Mouse (Mus musculus): Measurements from ENCODE around the gene Rbm25. TPM values are rescaled to one million over a fixed set of nuclear protein-coding genes. Genes with fewer than 3 reads are reported as not detected.
"Not testable (repeated sequence)": the region's sequence is repeated elsewhere in the genome, so short reads cannot be mapped to it uniquely, and the experiment has no call there.

The Rbm25 gene
- 100 to 1,000 TPM; 109 to 127 TPM for total RNA-seq (2021)
- long read RNA-seq, experiment 1, full-length matches to known transcripts: 37 of 70 reads
- long read RNA-seq, experiment 1, partial matches to known transcripts: 5 of 70 reads
- long read RNA-seq, experiment 1, other reads (novel, unspliced or antisense): 28 of 70 reads
- long read RNA-seq, experiment 2, full-length matches to known transcripts: 21 of 47 reads
- long read RNA-seq, experiment 2, partial matches to known transcripts: 9 of 47 reads
- long read RNA-seq, experiment 2, other reads (novel, unspliced or antisense): 17 of 47 reads

DNA sequence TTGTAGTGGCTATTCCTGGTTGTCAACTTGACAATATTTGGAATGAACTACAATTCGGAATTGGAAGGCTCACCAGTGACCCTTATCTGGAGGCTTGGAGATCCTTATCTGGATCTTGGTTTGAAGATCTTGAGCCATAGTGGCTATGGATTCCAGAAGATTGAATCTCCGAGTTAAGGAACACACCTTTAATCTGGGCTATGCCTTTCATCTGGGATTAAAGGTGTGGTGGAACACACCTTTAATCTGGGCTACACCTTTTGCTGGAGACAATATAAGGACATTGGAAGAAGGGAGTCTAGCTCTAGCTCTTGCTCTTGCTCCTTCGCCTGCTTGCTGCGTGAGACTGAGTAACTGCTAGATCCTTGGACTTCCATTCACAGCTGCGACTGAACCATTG is at the start of gene Rbm25:
Rbm25 (plus strand) TSS at position 301 of the 400 bp plus-strand sequence.
- Histone ChIP-seq H3K4me3 (peak within 1 kb of the TSS; percentile 79), H3K27ac (peak within 1 kb of the TSS; percentile 97)
- intact Hi-C loops (cut with DNase I): loop anchor here (5.0 kb wide), 2 partner anchors 34 to 56 kb away; partner anchors contain the start of genes Psen1 and Zfyve1
- not testable (repeated sequence) for DNase-seq (ENCODE audit: extremely low spot score in 1 of 2, low spot score in 2 of 2)

GRCm38 (mm10) chr12:83582106-83582505 is 48.9 kb upstream of the Rbm25 start:
- Histone ChIP-seq H3K4me3 (no peak overlapping the region), H3K27ac (no peak overlapping the region)
- no peak for DNase-seq (ENCODE audit: extremely low spot score in 1 of 2, low spot score in 2 of 2)
- no peak for TF ChIP-seq CTCF (IDR thresholded peaks at IDR 0.05)
- intact Hi-C loops (cut with DNase I): no loop called here

DNA sequence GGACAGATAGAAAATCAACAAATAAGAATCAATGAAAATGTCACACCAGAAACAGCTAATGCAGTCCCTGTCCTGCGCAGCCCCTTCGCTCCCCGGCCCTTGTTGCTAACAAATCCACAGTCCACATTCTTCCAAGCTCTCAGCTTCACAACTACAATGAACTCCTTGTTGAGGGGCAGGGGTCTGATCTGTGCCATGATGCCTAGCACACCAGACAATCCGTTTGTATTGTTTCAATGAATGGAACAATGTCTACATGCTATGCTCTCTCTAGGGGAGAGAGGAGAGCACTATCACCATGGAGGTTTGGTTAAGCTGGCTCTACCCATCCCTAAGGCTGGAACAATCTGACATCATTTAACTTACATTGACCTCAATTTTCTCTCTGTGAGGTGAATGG is 48.3 kb upstream of the Rbm25 start:
- intact Hi-C loops (cut with DNase I): no loop called here
- Histone ChIP-seq H3K27ac (no peak overlapping the region), H3K4me3 (no peak overlapping the region)
- DNase-seq (ENCODE audit: extremely low spot score in 1 of 2, low spot score in 2 of 2): no peak
- TF ChIP-seq CTCF (IDR thresholded peaks at IDR 0.05): no peak

DNA sequence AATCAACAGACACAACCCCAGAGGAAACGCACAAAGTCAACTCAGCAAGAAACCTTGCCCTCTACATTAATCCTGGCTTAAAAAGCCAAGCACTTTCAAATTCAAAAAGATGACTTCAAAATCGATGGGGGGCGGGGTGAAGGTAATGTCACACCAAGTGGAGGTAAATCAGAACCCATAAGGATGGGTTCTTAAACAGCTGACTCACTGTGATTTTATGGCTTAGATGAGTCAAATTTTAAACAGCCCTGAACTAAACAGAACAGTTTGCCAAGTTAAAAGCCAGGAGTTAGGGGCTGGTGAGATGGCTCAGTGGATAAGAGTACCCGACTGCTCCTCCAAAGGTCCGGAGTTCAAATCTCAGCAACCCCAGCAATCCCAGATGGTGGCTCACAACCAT is 44.4 kb upstream of the Rbm25 start:
- Histone ChIP-seq H3K27ac (no peak overlapping the region), H3K4me3 (no peak overlapping the region)
- DNase-seq (ENCODE audit: extremely low spot score in 1 of 2, low spot score in 2 of 2): no peak
- intact Hi-C loops (cut with DNase I): no loop called here
- no peak for TF ChIP-seq CTCF (IDR thresholded peaks at IDR 0.05)

GRCm38 (mm10) chr12:83591754-83592501 is 39.1 kb upstream of the Rbm25 start:
- no peak for TF ChIP-seq CTCF (IDR thresholded peaks at IDR 0.05)
- no peak overlapping the region for H3K27ac ChIP-seq
- no peak for DNase-seq (ENCODE audit: extremely low spot score in 1 of 2, low spot score in 2 of 2)
- intact Hi-C loops (cut with DNase I): no loop called here
- H3K4me3 ChIP-seq: no peak overlapping the region

GRCm38 (mm10) chr12:83594454-83595040 is 36.5 kb upstream of the Rbm25 start:
- DNase-seq (ENCODE audit: extremely low spot score in 1 of 2, low spot score in 2 of 2): peak in 1 of 2 experiments; percentile 17
- intact Hi-C loops (cut with DNase I): loop anchor here (5.0 kb wide), 2 partner anchors 38 to 93 kb away; partner anchors contain the start of genes Psen1 and Rbm25
- H3K27ac ChIP-seq: no peak overlapping the region
- H3K4me3 ChIP-seq: no peak overlapping the region
- no peak; the same call in 1 of the 2 replicates for TF ChIP-seq CTCF (IDR thresholded peaks at IDR 0.05)

DNA sequence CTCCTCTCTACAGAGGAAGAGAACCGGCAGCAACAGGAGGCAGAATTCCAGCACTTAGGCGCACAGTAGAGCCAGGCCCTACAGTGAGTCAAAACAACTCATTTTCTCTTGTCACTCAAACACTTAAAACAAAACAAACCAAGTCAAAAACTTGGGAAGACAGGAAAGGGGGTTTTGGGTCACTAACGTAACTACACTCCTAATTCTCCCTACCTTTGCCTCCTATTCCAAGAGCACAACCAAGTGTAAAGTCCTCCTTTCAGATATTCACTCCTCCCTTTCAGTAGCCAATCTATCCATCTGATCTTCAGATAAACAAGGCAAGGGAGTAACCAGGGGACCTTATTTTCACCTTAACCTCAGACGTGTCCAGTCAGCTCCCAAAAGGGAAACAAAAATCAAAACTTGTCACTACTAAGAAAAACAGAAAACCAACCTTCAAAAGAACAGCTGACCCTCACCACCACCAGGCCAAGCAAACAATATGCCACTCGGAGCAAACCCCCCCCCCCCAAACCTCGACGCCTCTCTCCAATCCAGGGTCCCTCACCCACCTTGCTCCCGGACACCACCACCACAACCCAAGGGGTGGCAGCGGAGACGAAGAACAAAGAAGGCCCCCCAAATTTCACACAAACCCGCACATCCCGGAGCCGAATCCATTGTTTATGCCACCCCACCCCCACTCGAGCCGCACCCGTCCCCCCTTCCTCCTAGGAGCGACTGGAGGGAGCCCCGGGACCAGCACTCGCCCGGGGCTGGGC is 34.7 kb upstream of the Rbm25 start:
- intact Hi-C loops (cut with DNase I): loop anchor here (5.0 kb wide), 2 partner anchors 36 to 91 kb away; partner anchors contain the start of genes Psen1 and Rbm25
- Histone ChIP-seq H3K4me3 (peak overlapping the region; percentile 81), H3K27ac (peak overlapping the region; percentile 92)
- no peak for DNase-seq (ENCODE audit: extremely low spot score in 1 of 2, low spot score in 2 of 2)
- no peak for TF ChIP-seq CTCF (IDR thresholded peaks at IDR 0.05)

DNA sequence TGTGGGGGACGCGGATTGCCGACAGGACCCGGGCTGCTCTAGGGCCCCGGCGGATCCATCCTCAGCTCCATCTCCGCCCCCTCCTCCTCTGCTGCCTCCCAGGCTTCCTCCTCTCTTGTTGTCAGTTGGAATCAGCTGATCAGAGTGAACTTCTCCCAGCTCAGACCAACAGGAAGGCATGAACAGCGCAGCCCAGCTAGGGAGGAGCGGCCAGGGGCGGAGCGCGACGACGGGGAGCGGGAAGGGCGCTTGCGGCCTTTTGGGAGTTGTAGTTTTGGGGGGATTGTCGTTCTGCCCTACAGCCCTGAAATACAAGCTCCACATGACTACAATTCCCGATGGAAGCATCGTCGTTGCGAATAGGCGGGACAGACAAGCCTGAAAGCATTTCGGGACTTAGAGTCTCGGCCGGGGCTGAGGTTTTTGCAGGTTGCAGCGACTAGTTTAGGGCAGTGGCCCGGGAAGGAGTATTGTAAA is 34.0 kb upstream of the Rbm25 start, which contains the start of gene Zfyve1:
Zfyve1 (minus strand) TSS at position 198 of the 477 bp plus-strand sequence.
- intact Hi-C loops (cut with DNase I): loop anchor here (5.0 kb wide), 2 partner anchors 35 to 90 kb away; partner anchors contain the start of genes Psen1 and Rbm25
- no peak for TF ChIP-seq CTCF (IDR thresholded peaks at IDR 0.05)
- Histone ChIP-seq H3K27ac (peak within 1 kb of the TSS; percentile 92), H3K4me3 (peak within 1 kb of the TSS; percentile 81)
- peak; percentile 91 to 93 for DNase-seq (ENCODE audit: extremely low spot score in 1 of 2, low spot score in 2 of 2)

DNA sequence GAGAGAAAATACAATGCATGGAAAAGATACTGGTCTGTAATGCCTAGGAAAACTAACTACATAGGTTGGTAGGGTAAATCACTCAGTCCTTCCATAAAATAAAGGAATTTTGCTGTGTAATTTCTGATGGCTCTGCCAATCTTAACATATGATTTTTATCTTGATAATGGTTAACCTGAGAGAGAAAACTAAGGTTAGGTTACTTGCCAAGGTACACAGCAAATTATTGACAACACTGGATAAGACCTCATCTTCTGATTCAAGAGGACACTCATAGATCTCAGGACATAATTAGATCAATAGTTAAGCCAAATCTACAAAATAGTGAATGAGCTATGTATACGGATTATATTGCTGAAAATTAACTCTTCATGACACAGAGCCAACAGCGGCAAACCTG is 33.2 kb upstream of the Rbm25 start:
- Histone ChIP-seq H3K27ac (no peak overlapping the region), H3K4me3 (no peak overlapping the region; the same call in 1 of the 2 replicates)
- no peak for DNase-seq (ENCODE audit: extremely low spot score in 1 of 2, low spot score in 2 of 2)
- no peak for TF ChIP-seq CTCF (IDR thresholded peaks at IDR 0.05)
- intact Hi-C loops (cut with DNase I): loop anchor here (5.0 kb wide), 2 partner anchors 34 to 89 kb away; partner anchors contain the start of genes Psen1 and Rbm25

DNA sequence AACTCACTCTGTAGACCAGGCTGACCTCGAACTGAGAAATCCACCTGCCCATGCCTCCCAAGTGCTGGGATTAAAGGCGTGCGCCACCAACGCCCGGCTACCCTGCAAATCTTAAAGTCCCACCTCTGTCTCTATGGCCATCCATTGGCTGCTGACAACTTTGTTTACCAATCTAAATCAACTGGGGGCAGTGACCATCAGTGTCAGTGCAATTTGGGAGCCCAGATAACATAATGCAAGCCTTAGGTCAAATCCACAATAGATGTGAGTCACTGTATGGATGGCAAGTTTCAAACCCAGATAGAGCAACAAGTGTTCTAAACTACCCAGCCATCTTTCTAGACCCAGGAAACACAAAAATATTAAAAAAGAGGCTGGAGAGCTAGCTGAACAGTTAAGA is 28.8 kb upstream of the Rbm25 start:
- DNase-seq (ENCODE audit: extremely low spot score in 1 of 2, low spot score in 2 of 2): no peak
- Histone ChIP-seq H3K27ac (no peak overlapping the region), H3K4me3 (no peak overlapping the region)
- TF ChIP-seq CTCF (IDR thresholded peaks at IDR 0.05): no peak
- intact Hi-C loops (cut with DNase I): no loop called here

GRCm38 (mm10) chr12:83606411-83606810 is 24.6 kb upstream of the Rbm25 start:
- H3K4me3 ChIP-seq; DNase-seq (ENCODE audit: extremely low spot score in 1 of 2, low spot score in 2 of 2); H3K27ac ChIP-seq; intact Hi-C loops (cut with DNase I): not testable (repeated sequence)

Measured in left cerebral cortex, adult 2 months (tissue).